Mouse (Mus musculus) ES-E14 (cell line): ENCODE data around the gene Ddc. TPM values are rescaled to one million over a fixed set of nuclear protein-coding genes. Genes with fewer than 3 reads are reported as not detected.

Experiments
- DNase-seq: peaks from one replicate; pipeline ENCODE4 v3.0.0-alpha.2; 2013; ENCODE audit warnings: low read depth, low spot score
- H3K27ac ChIP-seq: 2 replicates; pipeline ENCODE4 v1.5.1; 2012; ENCODE audit warnings: low read depth, mild to moderate bottlenecking, low read length, moderate library complexity, mixed read lengths; ENCODE audit not compliant: poor library complexity, insufficient read depth, severe bottlenecking
- H3K36me3 ChIP-seq: 2 replicates; pipeline ENCODE4 v1.6.1; 2012; ENCODE audit warnings: mild to moderate bottlenecking, low read length, moderate library complexity, mixed read lengths; ENCODE audit not compliant: control insufficient read depth, poor library complexity, insufficient read depth, severe bottlenecking
- H3K4me1 ChIP-seq, 2 experiments: fragments of 150-350 bp in 1 of 2; sonication (generic) in 1 of 2; 2 replicates each; pipeline ENCODE4 v1.6.1; 2012; ENCODE audit warnings: low read length in 2 of 2, mild to moderate bottlenecking in 1 of 2, mixed read lengths in 1 of 2; ENCODE audit not compliant: control insufficient read depth in 2 of 2, insufficient read depth in 2 of 2, poor library complexity in 1 of 2
- H3K4me3 ChIP-seq, 2 experiments: fragments of 150-350 bp in 1 of 2; sonication (generic) in 1 of 2; 2 replicates each; pipeline ENCODE4 v1.5.1; 2012; ENCODE audit warnings: low read length in 2 of 2, low read depth in 1 of 2, mild to moderate bottlenecking in 1 of 2, mixed read lengths in 1 of 2; ENCODE audit not compliant: insufficient read depth in 1 of 2, poor library complexity in 1 of 2, severe bottlenecking in 1 of 2
- H3K9ac ChIP-seq: 2 replicates; pipeline ENCODE4 v1.6.1; 2012; ENCODE audit warnings: low read depth, mild to moderate bottlenecking, low read length, mixed read lengths; ENCODE audit not compliant: poor library complexity, insufficient read depth, severe bottlenecking
- H3K9me3 ChIP-seq: fragments of 150-350 bp; sonication (generic); 2 replicates; pipeline ENCODE4 v1.6.1; 2012; ENCODE audit warnings: low read depth, mild to moderate bottlenecking, low read length; ENCODE audit not compliant: control insufficient read depth, insufficient read depth
- CHD2 ChIP-seq: IDR thresholded peaks from 2 replicates; pipeline ENCODE4 v1.6.1; 2014; ENCODE audit warnings: mild to moderate bottlenecking, low read depth, low read length, inconsistent platforms
- HCFC1 ChIP-seq: IDR thresholded peaks from 2 replicates; pipeline ENCODE4 v1.6.1; 2012; ENCODE audit warnings: low read length, inconsistent platforms, borderline replicate concordance; ENCODE audit not compliant: insufficient read depth
- MAFK ChIP-seq: IDR thresholded peaks from 2 replicates; pipeline ENCODE4 v1.6.1; 2014; ENCODE audit warnings: mild to moderate bottlenecking, low read depth, low read length, inconsistent platforms; ENCODE audit not compliant: insufficient read depth
- ZC3H11A ChIP-seq: IDR thresholded peaks from 2 replicates; pipeline ENCODE4 v1.6.1; 2012; ENCODE audit warnings: low read depth, mild to moderate bottlenecking, inconsistent platforms, low read length, borderline replicate concordance
- ZNF384 ChIP-seq: IDR thresholded peaks from 2 replicates; pipeline ENCODE4 v1.6.1; 2012; ENCODE audit warnings: low read depth, low read length, inconsistent platforms
- in situ Hi-C, 2 experiments: fragments of 600-800 bp; cut with MboI; formaldehyde crosslinking; loops; one replicate each; pipeline ENCODE4 v1.15.1; 2025; ENCODE audit warnings: low sequenced_read_pairs in 2 of 2, inconsistent platforms in 1 of 2; ENCODE audit not compliant: unreplicated experiment in 2 of 2
- total RNA-seq: library from RNA; depleted of rRNA; stranded (reverse); fragments of 300-350 nt; gene quantifications from 2 replicates; pipeline ENCODE4 v1.2.3, GENCODE M21; 2012

Gene Ddc
- total RNA-seq, 1 experiment, result 29.1 TPM

DNA sequence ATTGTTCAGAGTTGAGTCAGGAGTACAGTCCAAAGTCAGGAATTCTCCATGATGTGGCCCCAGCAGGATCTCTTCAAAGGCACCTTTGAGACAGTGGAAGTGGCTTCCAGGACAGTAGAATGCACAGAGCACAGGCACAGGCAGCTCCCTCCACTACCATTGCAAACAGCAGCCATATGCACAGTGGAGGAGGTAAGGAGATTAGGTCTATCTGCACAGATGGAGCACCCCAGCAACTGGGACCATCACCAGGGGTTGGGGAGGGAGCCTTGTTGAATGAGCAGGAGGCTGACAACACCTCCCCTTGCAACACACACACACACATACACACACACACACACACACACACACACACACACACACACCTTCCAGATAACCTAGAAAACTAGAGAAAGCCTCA lies 6.1 kb downstream of the Ddc start:
- H3K9me3 ChIP-seq, result no peaks in the 10 kb centered on the region
- no peak for DNase-seq
- in situ Hi-C loops, result no loop called here

GRCm38 (mm10) chr11:11890139-11890741 lies 7.7 kb downstream of the Ddc start:
- Histone ChIP-seq H3K4me3 (no peak overlapping the region), H3K9me3 (no peaks in the 10 kb centered on the region), H3K36me3 (no peaks in the 10 kb centered on the region), H3K4me1 (peaks cover 11 to 13% of the 10 kb centered on the region in 2 experiments), H3K9ac (no peak overlapping the region), H3K27ac (no peak overlapping the region)
- TF ChIP-seq CHD2 (no peak), MAFK (no peak), ZC3H11A (no peak), HCFC1 (no peak), ZNF384 (no peak)
- no peak for DNase-seq
- in situ Hi-C loops, result no loop called here

More for the DNA sequence above, 6.1 kb downstream of the Ddc start:
- Histone ChIP-seq H3K4me3 (no peak overlapping the region), H3K27ac (no peak overlapping the region), H3K4me1 (peaks cover 5 to 6% of the 10 kb centered on the region in 2 experiments; a peak in 2 of 4 replicates), H3K36me3 (no peaks in the 10 kb centered on the region), H3K9ac (no peak overlapping the region)
- no peak for TF ChIP-seq MAFK
- no peak for TF ChIP-seq CHD2
- no peak for TF ChIP-seq ZNF384
- TF ChIP-seq HCFC1, result no peak
- TF ChIP-seq ZC3H11A, result no peak

GRCm38 (mm10) chr11:11888727-11889126 lies 9.2 kb downstream of the Ddc start:
- H3K27ac ChIP-seq, result no peak overlapping the region
- H3K9ac ChIP-seq, result no peak overlapping the region
- no peaks in the 10 kb centered on the region for H3K9me3 ChIP-seq
- H3K4me1 ChIP-seq, result peaks cover 11 to 16% of the 10 kb centered on the region in 2 experiments
- no peak for DNase-seq
- no peaks in the 10 kb centered on the region for H3K36me3 ChIP-seq
- no peak for TF ChIP-seq CHD2
- no peak for TF ChIP-seq ZC3H11A
- no peak for TF ChIP-seq ZNF384
- no peak for TF ChIP-seq MAFK
- no peak for TF ChIP-seq HCFC1
- in situ Hi-C loops, result no loop called here
- H3K4me3 ChIP-seq, result no peak overlapping the region

DNA sequence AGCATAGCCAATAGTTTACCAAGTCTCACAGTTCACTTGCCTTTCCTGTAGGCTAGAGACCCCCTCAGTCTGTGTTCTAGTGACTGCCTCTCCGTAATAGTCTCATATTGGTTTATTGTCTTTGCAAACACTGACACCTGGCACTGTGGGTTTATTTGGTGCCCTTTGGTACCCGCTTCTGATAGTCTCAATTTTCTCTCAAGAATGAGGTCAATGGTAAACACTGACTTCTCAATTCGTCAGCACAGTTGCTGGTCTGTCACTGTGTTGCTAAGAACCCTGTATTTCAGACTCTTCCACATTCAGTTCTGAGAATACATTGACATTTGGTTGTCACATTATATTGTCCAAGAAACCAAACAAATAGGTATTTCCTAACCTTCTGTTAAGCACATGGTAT lies 9.9 kb downstream of the Ddc start:
- DNase-seq, result no peak
- Histone ChIP-seq H3K36me3 (no peaks in the 10 kb centered on the region), H3K9me3 (no peaks in the 10 kb centered on the region), H3K4me3 (no peak overlapping the region), H3K4me1 (peaks cover 16 to 17% of the 10 kb centered on the region in 2 experiments), H3K9ac (no peak overlapping the region), H3K27ac (no peak overlapping the region)
- in situ Hi-C loops, result no loop called here
- TF ChIP-seq ZC3H11A, result no peak
- TF ChIP-seq HCFC1, result no peak
- TF ChIP-seq CHD2, result no peak
- no peak for TF ChIP-seq MAFK
- no peak for TF ChIP-seq ZNF384
